Mouse (Mus musculus) gastrocnemius, adult 8-10 months (tissue): ENCODE measurements around the gene M6pr. TPM values are rescaled to one million over a fixed set of nuclear protein-coding genes. Genes with fewer than 3 reads are reported as not detected.
A peak's percentile ranks its signal among the peaks of the same experiment; 100 is the strongest.

Source experiments
- DNase-seq, 2 experiments: peaks; one replicate each; pipeline ENCODE4 v3.0.0; 2022; ENCODE audit warnings: low spot score in 2 of 2
- total RNA-seq, 4 experiments: library from RNA; stranded (reverse); gene quantifications; 2 replicates each; pipeline ENCODE4 v1.2.4; 2022

Gene M6pr
- total RNA-seq, 4 experiments from 2014 or later: 19.2 to 22.7 (median 21.5) TPM

DNA sequence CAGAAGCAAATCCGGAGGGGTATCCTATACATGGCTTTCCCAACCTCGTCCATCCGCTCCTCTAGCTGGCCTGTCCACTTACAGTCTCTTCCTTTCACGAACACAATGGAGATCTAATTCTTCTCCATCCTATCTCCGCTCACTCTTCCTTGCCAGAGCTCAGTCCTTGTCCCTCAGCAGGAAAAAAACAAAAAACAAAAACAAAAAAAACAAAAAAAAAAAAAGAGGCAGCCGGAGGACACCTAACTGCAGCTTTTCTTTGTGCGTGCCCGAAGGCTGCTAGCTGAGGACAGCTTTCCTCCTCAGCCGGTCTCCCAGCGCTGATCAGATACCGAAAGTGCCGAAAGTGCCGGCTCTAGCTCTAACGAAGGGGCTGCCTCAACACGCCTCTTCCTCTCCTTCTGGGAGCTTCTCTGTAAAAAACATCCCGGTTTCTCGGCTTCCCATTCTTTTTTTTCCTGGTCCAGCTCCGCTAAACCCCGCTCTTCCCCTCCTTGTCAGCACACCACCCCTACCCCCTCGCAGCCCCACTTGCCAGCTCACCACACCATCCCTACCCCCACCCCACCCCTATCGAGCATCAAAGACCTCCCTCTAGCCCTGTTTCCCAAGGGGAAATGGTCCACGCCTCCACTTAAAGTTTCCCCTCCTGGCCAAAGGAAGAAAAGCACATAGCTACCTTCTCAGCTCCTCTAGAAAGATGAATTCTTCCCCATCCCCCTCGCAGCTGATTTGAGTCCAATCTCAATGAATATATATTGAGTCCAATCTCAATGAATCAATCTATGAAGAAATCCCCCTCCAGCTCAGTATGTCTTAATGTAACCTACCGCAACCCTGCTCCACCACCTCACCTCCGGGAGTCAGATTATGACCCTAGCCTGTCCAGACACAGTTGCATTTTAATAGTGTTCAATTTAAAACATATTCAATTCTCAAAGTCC lies 11.0 kb upstream of the M6pr start:
- DNase-seq: no peak

DNA sequence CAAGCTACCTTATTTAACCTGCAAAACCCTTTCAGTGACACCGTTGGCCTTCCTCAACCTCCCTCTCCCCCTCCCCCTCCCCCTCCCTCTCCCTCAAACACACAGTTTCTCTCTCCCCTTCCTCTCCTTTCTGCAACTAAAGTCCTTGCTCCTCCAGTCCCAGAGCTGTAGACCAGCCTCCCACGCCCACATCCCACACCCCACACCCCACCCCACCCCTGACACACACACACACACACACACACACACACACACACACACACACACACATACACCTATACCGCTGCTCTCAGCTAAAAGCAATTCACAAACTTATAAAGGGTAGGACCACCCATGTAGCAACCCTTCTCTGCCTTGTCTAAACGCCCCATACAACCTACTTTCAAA lies 10.3 kb upstream of the M6pr start:
- no peak for DNase-seq

DNA sequence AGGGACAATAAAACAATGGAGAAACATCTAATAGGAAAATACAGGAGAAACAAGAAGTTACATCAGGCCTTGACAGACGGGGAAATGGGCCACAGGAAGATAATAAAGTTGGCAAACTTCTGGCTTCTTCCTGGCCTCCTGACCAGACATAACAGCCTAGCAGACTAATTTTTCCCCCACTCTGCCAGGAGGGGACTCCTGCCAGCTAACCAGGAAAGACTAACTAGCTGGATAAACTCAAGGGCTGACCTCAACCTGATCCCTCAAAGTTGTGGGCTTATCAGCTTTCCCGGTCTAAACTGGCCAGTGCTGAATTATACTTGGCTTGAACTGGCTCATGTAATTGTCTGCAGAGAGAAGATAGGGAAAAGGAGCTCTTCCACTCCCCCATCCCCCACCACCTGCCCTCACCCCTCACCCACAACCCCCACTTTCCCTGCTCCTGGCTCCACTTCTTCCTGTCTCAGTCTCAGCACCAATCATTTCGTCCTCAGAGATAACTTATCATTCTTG lies 8.8 kb upstream of the M6pr start:
- DNase-seq: no peak

DNA sequence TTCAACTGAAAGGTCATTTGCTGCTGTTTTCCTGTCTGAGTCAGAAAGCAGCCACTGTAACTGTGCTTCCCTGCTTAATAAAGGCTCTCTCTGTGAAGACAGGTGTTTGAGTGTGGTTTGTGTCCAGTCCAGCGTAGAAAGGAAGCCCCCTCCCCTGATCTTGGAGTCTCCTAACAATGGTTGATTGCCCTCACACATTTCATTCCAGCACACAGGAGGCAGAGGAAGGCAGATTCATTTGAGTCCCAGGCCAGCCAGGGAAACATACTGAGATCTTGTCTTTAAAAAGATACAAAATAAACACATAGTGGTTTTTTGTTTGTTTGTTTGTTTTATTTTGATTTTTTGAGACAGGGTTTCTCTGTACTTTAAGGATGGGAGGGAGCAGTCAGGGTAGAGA lies 6.4 kb upstream of the M6pr start:
- DNase-seq: no peak

DNA sequence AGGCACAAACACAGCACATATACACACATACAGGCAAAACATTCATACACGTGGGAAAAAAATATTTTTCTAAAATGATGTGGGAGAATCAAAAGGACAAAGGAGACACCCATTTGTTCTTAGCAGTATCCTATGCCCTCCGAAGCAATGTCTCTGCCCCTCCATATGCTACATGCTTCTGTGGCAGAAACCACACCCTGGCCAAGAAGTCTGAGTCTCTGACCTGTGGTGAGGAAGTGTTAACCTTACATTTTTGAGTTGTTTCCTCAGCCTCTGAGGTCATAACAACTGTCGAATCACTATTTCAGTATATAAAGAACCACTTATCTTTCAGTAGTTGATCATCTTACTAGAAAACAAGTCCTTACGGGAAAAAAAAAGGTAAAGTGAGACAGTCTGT lies 5.9 kb upstream of the M6pr start:
- DNase-seq: no peak

DNA sequence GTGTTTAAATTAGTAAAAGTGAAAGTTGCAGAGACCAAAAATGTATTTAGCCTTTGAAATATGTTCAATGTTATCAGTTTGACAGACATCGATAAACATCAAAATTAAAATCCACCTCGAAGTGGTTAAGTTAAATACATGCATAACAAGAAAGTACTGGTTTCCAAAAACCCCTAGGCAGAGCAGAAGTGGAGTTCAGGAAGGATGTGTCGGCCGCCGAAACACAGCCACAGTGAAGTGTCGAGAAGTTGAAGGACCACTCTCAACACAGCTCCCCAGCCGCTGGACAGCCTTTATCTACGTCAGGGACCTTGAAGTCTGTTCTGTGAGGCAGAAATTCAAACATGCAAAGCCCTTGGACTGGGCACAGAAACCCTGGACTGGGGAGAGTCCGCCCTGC lies 5.0 kb upstream of the M6pr start:
- no peak for DNase-seq

DNA sequence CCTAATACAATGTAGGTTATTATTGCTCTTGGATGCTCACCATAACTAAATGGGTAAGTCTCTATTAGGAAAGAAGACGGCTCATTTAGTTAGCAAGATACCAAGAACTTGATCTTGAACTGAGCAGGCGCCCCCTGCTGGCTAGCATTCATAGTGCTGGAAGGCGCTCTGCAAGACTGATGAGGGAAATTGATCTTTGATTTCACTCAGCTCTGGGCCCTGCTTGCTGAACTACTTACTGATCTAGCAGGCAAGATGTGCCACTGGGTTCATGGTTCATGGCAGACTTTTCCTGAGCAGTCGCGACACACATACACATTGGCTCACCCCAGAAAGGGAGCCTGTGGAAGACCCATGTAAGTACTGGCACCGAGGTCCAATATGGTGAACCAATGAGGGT lies 4.2 kb upstream of the M6pr start:
- DNase-seq: peak; percentile 34 to 41

DNA sequence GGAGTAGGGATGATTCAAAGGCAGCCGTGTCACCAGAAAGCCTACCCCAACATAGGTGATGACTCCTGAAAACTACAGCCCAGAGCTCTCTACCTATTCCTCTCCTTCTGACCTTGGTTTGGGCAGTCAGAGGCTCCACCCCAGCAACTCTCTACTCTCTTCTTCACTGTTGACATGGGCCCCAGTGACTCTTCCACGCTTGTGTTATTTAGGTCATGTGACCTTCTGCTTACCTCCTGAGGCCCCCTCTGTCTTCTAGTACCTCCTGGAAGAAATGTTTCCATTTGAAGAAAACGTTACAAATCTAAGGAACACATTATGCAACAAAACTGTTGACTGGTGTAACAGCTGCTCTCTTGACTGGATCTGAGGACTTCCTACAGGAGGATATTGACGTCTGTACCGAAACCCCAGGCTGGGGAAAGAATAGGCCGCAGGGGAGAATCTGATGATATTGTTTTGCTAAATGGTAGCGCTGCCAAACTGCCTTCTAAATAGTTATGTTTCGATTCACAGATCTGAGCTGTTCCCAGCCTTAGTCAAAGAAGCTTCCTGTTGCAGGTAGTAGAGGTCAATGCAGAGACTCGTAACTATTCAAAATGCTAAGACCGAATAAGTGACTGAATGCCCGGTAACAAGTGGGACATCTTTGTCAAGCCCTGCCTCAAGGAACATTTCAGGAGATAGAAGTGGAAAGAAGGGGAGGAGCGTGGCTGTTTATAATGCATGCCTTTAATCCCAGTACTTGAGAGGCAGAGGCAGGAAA lies 3.5 kb upstream of the M6pr start:
- DNase-seq: no peak

DNA sequence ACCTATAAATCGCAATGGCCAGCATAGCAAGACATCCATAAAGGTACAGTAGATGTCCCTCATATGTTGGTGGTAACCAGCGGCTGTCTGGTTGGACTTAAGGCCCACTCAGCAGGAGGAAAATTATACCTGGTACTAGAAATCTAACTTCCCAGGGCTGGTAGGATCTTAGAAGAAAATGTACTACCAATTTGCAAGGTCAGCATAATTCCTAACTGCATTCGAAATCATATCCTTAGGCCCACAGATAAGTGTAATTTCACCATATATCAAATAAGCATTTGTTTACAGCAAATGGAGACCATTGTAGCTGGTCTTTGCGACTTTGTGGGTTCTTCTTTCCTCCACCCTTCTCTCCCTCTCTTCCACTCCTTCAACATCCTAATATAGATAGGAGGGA lies 1.8 kb upstream of the M6pr start:
- no peak for DNase-seq

DNA sequence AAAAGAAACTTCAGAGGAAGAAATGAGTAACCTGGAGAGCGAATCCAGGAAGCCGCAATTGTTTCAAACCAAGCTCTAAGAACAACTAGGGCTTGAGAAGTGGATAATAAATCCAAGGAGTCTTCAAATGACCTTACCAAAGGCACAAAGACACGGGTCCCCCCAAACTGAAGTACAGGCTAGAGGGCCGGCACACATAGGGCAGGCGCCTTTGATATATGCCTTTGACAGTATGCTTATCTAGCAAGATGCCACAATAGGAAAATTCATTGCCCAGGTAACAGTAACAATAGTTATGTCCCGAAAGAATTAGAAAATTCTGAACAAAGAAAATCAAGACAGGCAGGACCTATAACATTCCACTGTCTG lies 400 bp upstream of the M6pr start:
- DNase-seq: no peak

DNA sequence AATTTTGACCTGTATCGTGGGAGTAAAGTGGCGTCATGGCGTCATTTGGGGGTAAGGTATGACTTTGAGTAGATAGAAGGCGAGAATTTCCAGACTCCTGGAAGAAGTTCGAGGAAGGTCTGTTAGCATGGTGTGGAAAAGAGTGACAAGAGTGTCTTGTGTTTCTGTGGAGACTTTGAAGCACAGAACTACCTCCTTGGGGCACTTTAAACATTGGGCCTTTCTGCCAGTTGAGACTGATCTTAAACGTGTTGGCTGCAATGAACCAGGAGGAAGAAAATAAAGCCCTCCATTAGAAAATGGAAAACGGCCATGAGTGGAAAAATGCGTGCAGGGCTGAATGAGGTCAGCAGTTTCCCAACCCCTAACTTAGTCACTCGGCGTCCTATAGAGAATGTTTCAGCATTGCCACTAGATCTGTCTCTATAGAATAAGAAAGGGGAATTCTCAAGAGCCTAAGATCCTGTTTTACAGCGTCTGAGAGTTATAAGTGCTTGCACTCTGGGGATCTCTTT lies 983 bp downstream of the M6pr start:
- DNase-seq: no peak

DNA sequence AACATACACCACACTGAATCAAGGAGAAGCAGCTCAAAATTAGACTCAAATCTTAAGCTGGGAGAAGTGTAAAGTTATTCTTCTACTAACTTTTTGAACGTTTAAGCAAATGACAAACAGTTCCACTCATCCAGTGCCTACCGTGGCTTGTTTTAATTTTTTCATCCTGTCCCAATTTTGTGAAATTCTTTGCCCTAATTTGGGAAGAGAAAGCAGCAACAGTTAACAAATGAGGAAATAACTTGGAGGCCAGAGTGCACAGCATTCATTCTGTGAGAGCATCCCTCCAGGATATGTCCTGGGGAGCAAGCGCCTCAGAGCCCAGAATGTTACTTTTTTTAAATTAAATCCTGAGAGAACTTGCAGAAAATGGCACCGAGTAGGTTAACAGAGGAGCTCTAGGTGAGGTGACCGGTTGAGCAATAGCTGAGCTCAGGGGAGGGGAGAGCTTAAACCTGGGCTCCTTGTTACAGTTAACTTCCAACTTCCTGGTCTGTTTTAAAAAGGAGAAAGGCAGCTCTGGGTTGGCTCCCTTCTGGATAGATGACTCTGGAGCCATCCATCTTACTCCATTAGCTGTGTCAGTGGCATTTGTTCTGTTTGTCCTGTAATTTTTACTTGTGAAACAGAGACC lies 1.8 kb downstream of the M6pr start:
- no peak for DNase-seq

DNA sequence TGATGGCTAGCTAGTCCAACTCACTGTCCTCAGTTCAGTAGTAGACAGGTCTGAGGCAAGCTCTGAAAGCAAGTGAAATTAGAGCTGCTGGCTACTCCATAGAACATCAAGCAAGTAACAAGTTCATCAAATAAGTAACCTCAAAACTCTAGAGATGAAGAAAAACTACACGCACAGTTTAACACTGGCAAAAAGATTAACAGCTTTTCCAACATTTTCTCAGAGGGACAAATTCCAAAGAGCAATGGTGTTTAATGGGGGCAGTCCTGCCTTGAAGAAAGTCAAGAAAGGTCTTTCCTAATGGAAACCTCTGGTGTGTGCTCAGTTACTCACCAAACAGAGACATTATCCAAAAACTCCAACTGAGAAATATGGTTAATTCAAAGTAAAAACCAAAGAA lies 10.2 kb downstream of the M6pr start:
- no peak for DNase-seq

DNA sequence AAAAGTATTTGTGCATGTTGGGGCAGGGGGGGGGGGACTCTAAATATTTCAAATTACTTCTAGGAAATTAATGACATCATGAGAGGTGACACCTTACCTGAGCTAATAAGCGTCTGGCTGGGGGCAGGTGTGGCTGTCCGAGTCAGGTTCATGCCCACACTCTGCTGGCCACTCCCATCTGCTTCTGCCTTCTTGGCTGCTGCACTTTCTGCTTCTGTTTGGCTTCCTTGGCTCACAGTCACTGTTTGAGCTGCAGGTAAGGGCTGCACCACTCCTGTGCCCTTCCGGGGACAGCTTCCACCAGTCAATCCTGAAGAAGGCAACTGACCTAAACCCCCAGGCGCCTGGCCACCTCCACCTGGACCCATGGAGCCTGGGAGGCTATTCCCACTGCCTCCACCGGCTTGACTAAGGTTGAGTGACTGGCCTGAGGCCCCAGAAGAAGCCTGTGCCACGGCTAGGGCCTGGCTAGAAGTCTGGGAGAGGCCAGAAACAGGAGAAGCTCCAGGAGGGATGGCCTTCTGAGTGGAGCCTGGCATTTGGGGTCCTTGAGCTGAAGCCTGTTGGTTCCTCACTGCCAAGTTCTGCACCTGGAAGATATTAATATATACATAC lies 16.9 kb downstream of the M6pr start:
- DNase-seq: no peak

DNA sequence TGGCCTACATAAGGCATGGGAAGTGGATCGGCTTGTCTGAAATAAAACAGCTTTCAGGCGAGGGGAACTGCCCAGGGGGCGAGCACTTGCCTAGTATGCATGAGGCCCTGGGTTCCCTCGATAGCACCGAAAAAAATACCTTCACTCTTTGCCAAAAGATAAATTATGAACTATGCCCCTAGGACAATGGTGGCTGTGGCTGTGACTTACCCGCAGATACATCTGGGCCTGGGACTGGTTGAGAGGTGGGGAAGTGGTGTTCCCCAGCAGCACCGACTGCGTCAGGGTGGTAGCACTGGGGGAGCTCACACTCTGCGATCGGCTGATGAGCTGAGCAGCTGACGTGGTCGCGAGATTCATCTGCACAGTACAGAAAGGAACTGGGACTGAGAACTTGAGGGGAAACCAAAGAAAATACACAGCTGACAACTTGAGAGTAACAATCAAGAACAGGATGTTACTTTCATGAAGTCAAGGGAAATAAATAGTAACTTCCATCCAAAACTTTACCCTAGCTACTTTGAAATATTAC lies 24.6 kb downstream of the M6pr start:
- no peak for DNase-seq

DNA sequence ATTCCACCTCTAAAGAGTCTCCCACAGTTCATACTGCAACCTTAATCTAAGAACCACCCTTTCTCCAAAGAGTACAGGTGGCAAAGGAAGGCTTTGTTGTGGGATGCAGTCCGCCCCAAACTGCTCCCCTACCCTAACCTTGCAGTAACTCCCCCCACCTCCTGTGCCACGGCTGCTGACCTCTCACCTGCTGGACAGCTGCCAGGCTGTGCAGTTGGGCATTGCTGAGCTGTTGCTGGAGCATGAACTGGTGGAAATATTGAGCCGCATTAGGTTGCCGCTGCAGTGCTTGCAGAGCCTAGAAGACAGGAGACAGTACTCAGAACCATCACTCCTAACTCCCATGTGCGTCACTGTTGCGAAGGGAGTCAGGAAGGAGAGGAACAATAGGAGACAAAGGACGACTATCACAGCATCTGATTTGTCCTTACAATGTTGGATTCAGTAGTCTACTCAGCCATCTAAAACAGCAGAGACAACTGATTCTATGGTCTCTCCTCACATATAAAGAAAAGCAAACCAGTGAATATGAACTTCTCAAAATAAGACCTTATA lies 26.3 kb downstream of the M6pr start:
- DNase-seq: no peak

DNA sequence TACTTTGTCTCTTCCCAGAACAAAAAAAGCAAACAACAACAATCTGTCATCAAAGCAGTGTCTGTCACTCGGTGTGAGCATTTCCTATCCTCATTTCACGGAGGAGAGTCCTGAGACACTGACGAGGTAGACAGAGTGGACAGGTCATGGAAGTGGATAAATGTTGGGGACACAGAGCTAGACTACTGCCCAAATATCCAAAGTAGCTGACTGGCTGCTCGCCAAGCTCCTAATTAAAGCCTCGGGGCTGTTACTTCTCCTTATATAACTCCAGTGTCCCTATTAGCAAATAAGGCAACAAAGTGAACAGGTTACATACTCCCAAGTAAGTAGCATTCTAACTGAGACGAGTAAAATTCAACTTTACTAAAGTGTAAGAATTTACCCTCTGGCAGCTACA lies 29.0 kb downstream of the M6pr start:
- DNase-seq: no peak

DNA sequence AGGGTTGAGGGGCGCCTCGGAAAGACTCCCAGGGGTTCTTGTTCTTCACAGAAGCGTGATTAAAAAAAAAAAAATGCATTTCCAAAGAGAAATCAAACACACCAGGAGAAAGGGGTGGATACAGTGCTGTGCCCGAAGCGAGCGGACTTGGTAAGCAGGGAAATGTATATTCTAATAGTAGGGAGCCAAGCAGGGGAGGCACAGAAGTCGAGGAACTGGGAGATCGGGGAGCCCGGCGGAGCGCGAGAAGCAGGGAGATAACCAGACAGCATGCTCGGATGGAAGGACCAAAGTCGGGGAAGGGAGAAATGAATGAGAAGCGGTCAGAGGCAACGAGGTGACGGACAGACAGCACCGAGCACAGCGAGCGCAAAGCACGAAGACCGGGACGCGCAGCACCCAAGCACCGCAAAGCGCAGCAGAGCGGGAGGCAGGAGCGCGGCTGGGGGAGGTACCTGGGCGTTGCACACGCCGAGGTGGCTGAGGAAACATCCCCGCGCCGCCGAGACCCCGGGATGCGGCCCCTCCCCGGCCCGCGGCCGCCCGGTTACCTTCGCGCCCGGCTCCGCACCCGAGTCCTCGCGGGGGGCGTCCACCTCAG lies 30.6 kb downstream of the M6pr start:
- peak; percentile 5 to 23 for DNase-seq

DNA sequence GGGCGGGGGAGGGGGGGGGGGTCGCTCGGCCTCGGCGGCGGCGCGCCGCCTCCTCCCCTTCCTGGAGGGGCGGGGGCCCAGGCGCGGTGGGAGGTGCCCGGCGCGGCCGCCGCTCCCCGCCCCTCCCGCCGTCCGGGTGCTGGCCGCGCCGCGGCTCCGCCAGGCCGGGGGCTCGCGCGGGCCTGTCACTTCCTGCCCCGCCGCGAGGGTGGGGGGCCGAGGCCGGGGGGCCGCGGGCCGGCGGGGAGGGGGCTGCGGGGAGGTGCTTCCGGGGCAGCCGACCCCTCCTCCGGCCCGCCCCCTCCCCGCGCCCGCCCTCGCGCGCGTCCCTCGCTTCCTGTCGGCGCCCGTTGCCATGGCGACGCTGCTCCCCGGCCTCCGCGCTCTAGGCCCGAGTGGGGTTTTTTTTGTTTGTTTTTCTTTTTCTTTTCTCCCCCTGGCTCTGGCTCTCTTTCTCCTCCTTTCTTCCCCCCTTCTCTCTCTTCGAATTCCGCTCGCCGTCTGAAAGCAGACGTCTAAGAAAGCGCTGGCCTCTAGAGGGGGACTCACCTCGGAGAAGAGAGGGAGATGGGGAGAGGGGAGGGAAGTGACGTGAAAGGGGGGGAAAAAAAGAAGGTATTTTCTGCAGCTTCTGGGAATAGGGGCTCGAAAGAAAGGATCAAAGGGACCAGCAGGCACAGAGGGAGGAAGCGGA lies 31.3 kb downstream of the M6pr start:
- DNase-seq: peak; percentile 59 to 72
